Mouse (Mus musculus): Measurements from ENCODE around the gene B3galt4. TPM values are rescaled to one million over a fixed set of nuclear protein-coding genes. Genes with fewer than 3 reads are reported as not detected.

B3galt4 gene
- polyA plus RNA-seq, 1 experiment from 2014 or later: 2.5 TPM

DNA sequence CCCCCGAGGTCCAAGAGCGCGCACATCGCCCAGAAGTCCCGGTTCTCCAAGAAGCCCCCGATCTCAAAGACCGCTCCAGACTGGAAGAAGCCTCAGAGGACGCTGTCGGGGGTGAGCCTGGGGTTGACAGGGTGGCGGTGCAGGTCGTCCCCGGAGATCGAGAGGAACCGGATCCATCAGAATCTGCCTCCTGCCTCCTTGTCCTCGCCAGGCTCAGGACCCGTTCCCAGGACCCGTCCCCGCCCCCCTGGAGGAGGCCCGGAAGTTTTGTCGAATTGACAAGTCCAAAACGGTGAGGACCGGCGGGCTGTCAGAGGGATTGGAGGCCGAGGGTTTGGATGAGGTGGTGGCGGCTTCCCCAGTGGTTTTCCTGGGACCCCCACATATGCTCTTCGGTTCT, 10.3 kb downstream of the B3galt4 start:
- Histone ChIP-seq H3K27ac (replicated peaks) (no peak overlapping the region), H3K4me3 (replicated peaks) (peak overlapping the region; percentile 89), H3K27me3 (no peaks in the 10 kb centered on the region), H3K36me3 (replicated peaks) (peaks cover 50% of the 10 kb centered on the region), H3K4me1 (replicated peaks) (peaks cover 31% of the 10 kb centered on the region), H3K4me2 (peak overlapping the region; percentile 98), H3K9ac (peak overlapping the region; percentile 81), H3K9me3 (replicated peaks) (no peaks in the 10 kb centered on the region)
- ATAC-seq (ENCODE audit: insufficient read depth): no peak
- WGBS (ENCODE audit: insufficient replicate concordance): under 1% methylated on average over 26 of the region's 26 CpGs

DNA sequence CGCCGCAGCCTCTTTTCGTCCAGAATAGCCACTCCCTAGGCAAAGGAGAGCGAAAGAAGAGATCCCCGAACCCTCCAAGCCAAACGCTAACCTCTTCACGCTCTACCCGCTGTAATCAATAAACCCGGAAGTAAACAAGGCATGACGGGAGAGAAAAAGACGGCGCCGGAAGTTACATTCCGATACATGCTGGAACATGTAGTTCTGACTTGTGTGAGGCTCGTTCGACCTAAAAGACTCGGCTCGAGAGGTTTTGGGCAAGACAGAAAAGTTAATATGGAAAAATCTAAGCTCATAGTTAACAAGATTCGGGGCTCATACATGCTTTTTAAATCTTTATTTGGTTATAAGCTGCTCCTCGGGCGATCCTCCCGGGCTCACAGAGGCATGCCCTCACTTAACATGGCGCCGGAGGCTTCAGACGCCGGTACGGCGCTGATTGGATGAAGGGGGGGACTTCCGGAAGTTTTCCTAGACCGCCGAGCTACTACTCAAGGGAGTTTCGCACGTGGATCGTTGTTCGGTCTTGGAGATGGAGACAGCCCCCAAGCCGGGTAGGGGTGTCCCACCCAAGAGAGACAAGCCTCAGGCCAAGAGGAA, 11.0 kb downstream of the B3galt4 start, which contains the start of the genes Pfdn6 and Wdr46:
Pfdn6 (minus strand) TSS at position 138 of the 600 bp plus-strand sequence.
Wdr46 (plus strand) TSS at position 455 of the 600 bp plus-strand sequence.
- Histone ChIP-seq H3K27me3 (no peaks in the 10 kb centered on the region), H3K4me3 (replicated peaks) (peak within 1 kb of the TSS; percentile 89), H3K4me1 (replicated peaks) (peaks cover 31% of the 10 kb centered on the region), H3K9ac (peak within 1 kb of the TSS; percentile 81), H3K4me2 (peak within 1 kb of the TSS; percentile 98), H3K9me3 (replicated peaks) (no peaks in the 10 kb centered on the region), H3K27ac (replicated peaks) (peak within 1 kb of the TSS; percentile 82), H3K36me3 (replicated peaks) (peaks cover 50% of the 10 kb centered on the region)
- WGBS (ENCODE audit: insufficient replicate concordance): under 1% methylated on average over 36 of the region's 36 CpGs
- ATAC-seq (ENCODE audit: insufficient read depth): peak; percentile 88

DNA sequence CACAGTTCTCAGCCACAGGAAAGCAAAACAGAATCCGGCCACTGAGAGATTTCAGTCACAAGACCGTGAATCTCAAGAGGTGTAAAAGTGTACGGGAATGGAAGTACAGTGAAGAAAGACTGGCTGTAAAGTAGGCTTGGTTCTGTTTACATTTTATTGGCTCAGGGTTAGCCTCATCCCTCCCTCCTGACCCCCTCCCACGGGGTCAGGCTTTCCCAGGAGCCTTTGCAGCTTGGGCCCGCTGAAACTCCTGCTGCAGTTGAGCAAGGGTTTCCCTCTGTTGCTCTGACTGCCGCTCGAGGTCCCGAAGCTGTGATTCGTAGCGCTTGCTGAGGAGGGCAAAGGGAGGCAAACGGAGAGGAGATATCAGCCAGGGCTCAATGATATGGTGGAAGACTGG, 12.5 kb downstream of the B3galt4 start:
- 73% methylated on average over 11 of the region's 11 CpGs for WGBS (ENCODE audit: insufficient replicate concordance)
- Histone ChIP-seq H3K36me3 (replicated peaks) (peaks cover 47% of the 10 kb centered on the region), H3K4me2 (peak overlapping the region; percentile 98), H3K4me1 (replicated peaks) (peaks cover 31% of the 10 kb centered on the region), H3K27ac (replicated peaks) (no peak overlapping the region), H3K9ac (peak overlapping the region; percentile 81; the same call in 1 of the 2 replicates), H3K4me3 (replicated peaks) (peak overlapping the region; percentile 89), H3K9me3 (replicated peaks) (no peaks in the 10 kb centered on the region), H3K27me3 (no peaks in the 10 kb centered on the region)
- no peak for ATAC-seq (ENCODE audit: insufficient read depth)

DNA sequence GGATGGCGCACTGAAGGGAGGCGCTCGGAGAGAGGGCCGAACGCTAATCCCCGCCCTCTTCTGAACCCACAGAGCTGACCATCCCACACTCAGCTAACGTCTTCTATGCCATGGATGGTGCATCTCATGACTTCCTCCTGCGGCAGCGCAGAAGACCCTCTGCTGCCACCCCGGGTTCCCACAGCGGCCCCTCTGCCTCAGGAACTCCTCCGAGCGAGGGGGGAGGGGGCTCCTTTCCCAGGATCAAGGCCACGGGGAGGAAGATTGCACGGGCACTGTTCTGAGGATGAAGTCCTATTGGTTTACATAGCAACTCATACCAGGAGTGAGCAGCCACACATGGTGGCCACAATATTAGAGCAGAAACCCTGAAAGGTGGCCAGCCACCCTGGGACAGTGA, 14.3 kb downstream of the B3galt4 start:
- Histone ChIP-seq H3K27me3 (no peaks in the 10 kb centered on the region), H3K36me3 (replicated peaks) (peaks cover 54% of the 10 kb centered on the region), H3K9me3 (replicated peaks) (no peaks in the 10 kb centered on the region), H3K4me2 (no peak overlapping the region), H3K4me3 (replicated peaks) (no peak overlapping the region), H3K9ac (no peak overlapping the region), H3K4me1 (replicated peaks) (peaks cover 38% of the 10 kb centered on the region), H3K27ac (replicated peaks) (no peak overlapping the region)
- 82% methylated on average over 15 of the region's 15 CpGs for WGBS (ENCODE audit: insufficient replicate concordance)
- no peak for ATAC-seq (ENCODE audit: insufficient read depth)

DNA sequence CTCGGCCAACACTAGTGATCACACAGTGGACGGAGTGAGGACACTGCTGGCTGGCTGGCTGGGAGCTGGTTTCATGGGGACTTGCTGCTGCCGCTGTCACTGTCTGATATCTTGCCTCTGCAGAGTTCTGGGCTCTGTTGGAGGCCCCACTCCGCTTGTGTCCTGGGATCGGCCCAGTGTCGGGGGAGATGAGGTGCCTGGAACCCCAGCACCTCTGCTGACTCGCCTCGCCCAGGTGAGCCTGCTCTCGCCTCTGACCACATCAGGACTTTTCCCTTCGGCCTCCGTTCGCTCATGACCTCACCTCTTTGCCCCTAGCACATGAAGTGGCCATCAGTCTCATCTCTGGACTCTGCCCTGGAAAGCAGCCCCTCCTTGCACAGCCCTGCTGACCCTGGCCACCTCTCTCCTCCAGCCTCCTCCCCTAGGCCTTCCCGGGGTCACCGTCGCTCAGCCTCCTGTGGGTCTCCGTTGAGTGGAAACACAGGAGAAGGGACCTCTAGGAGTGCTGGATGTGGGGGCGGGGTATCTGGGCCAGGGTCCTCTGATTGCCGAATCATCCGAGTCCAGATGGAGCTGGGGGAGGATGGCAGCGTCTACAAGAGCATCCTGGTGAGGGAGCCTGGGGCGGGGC, 15.7 kb downstream of the B3galt4 start:
- ATAC-seq (ENCODE audit: insufficient read depth): no peak
- 80% methylated on average over 21 of the region's 21 CpGs for WGBS (ENCODE audit: insufficient replicate concordance)
- no peaks in the 10 kb centered on the region for H3K27me3 ChIP-seq
- no peak overlapping the region for H3K9ac ChIP-seq
- no peak overlapping the region for H3K4me2 ChIP-seq
- no peaks in the 10 kb centered on the region for H3K9me3 ChIP-seq (replicated peaks)
- H3K27ac ChIP-seq (replicated peaks): no peak overlapping the region
- H3K4me1 ChIP-seq (replicated peaks): peaks cover 39% of the 10 kb centered on the region
- peaks cover 56% of the 10 kb centered on the region for H3K36me3 ChIP-seq (replicated peaks)
- H3K4me3 ChIP-seq (replicated peaks): no peak overlapping the region

DNA sequence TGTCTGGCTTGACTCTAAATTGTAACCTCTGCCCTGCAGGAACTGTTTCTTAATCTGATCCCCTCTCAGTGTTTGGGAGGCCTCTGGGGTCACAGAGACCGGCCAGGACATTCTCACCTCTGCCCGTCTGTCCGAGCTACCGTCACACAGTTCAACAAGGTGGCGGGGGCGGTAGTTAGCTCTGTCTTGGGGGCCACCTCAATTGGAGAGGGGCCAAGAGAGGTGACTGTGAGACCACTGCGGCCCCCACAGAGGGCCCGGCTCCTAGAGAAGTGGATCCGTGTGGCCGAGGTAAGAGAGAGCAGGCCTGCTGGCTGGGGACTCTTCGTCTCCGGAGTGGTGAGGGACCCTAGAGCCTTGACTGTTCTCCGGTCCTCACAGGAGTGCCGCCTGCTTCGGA, 18.3 kb downstream of the B3galt4 start:
- no peaks in the 10 kb centered on the region for H3K9me3 ChIP-seq (replicated peaks)
- H3K4me2 ChIP-seq: no peak overlapping the region
- H3K27ac ChIP-seq (replicated peaks): no peak overlapping the region
- peaks cover 47% of the 10 kb centered on the region for H3K4me1 ChIP-seq (replicated peaks)
- ATAC-seq (ENCODE audit: insufficient read depth): no peak
- H3K9ac ChIP-seq: no peak overlapping the region
- WGBS (ENCODE audit: insufficient replicate concordance): 83% methylated on average over 15 of the region's 15 CpGs
- H3K36me3 ChIP-seq (replicated peaks): peaks cover 51% of the 10 kb centered on the region
- H3K4me3 ChIP-seq (replicated peaks): no peak overlapping the region
- no peaks in the 10 kb centered on the region for H3K27me3 ChIP-seq

DNA sequence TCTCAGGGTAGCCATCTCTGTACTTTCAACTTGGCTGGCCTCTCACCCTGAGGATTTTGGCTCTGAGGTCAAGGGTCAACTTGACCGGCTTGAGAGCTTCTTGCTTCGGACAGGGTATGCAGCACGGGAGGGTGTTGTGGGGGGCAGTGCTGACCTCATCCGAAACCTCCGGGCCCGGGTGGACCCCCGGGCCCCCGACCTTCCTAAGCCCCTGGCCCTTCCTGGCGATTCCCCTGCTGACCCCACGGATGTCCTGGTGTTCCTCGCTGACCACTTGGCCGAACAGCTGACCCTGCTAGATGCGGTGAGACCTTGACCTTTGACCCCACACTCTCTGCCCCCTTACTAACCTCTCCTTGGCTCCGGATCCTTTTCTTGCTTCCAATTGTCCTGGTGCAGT, 18.8 kb downstream of the B3galt4 start:
- no peaks in the 10 kb centered on the region for H3K9me3 ChIP-seq (replicated peaks)
- H3K27me3 ChIP-seq: no peaks in the 10 kb centered on the region
- no peak overlapping the region for H3K9ac ChIP-seq
- no peak for ATAC-seq (ENCODE audit: insufficient read depth)
- no peak overlapping the region for H3K4me3 ChIP-seq (replicated peaks)
- H3K4me1 ChIP-seq (replicated peaks): peaks cover 52% of the 10 kb centered on the region
- H3K36me3 ChIP-seq (replicated peaks): peaks cover 53% of the 10 kb centered on the region
- H3K27ac ChIP-seq (replicated peaks): no peak overlapping the region
- WGBS (ENCODE audit: insufficient replicate concordance): 83% methylated on average over 14 of the region's 14 CpGs
- no peak overlapping the region for H3K4me2 ChIP-seq

DNA sequence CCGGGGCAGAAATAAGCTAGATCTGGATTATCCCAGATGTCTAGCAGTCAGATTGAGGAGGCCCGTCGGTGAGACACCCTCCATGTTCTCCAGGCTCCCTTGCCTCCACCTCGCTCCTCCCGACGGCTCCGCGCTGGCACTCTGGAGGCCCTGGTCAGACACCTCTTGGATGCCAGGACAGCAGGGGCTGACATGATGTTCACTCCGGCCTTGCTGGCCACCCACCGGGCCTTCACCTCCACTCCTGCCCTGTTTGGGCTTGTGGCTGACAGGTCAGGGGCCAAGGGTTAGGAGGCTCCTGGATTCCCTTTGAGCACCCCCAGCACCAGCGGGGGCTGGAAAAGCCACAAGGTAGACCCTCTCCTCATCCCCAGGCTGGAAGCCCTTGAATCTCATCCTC, 19.3 kb downstream of the B3galt4 start:
- no peak overlapping the region for H3K9ac ChIP-seq
- H3K36me3 ChIP-seq (replicated peaks): peaks cover 51% of the 10 kb centered on the region
- no peaks in the 10 kb centered on the region for H3K9me3 ChIP-seq (replicated peaks)
- no peak for ATAC-seq (ENCODE audit: insufficient read depth)
- 89% methylated on average over 11 of the region's 11 CpGs for WGBS (ENCODE audit: insufficient replicate concordance)
- peak overlapping the region; percentile 13; the same call in 1 of the 2 replicates for H3K4me2 ChIP-seq
- H3K27ac ChIP-seq (replicated peaks): no peak overlapping the region
- no peaks in the 10 kb centered on the region for H3K27me3 ChIP-seq
- H3K4me1 ChIP-seq (replicated peaks): peaks cover 55% of the 10 kb centered on the region
- H3K4me3 ChIP-seq (replicated peaks): no peak overlapping the region

DNA sequence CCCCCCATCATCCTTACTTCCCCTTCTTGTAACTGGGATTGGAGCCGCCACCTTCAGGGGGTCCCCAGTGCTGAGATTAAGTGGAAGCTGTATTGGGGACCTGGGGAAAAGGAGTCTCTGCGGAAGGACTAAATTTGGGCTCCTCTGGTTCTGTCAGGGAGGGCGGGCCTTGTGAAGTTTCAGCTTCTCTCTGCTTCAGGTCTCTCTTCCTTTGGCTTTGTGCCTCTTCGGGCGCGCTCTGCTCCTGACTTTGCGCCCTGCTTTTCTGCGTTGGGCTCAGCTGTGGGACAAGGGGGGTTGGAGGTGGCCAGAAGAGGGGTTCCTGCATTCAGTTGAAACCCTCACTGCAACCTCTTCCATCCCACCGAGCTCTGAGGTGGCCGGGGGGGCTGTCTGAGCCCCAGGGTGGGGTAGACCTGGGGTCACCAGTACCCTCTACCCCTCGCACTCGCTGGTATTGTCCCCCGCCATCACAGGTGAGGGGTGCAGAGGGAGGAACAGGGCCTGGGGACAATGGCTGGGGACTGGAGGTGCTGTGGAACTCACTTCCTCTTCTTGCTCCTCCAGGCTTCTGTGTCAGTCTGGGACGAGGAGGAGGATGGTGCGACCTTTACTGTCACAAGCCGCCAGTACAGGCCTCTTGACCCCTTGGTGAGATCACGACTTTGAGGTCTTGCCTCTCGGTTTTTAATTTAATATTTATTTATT, 20.0 kb downstream of the B3galt4 start:
- H3K27ac ChIP-seq (replicated peaks): peak overlapping the region; percentile 53; the same call in 1 of the 2 replicates
- no peaks in the 10 kb centered on the region for H3K27me3 ChIP-seq
- H3K9me3 ChIP-seq (replicated peaks): no peaks in the 10 kb centered on the region
- ATAC-seq (ENCODE audit: insufficient read depth): no peak
- peaks cover 53% of the 10 kb centered on the region for H3K36me3 ChIP-seq (replicated peaks)
- peak overlapping the region; percentile 75 for H3K4me3 ChIP-seq (replicated peaks)
- 40% methylated on average over 18 of the region's 18 CpGs for WGBS (ENCODE audit: insufficient replicate concordance)
- H3K4me2 ChIP-seq: peak overlapping the region; percentile 99
- H3K9ac ChIP-seq: peak overlapping the region; percentile 86; the same call in 1 of the 2 replicates
- peaks cover 55% of the 10 kb centered on the region for H3K4me1 ChIP-seq (replicated peaks)

DNA sequence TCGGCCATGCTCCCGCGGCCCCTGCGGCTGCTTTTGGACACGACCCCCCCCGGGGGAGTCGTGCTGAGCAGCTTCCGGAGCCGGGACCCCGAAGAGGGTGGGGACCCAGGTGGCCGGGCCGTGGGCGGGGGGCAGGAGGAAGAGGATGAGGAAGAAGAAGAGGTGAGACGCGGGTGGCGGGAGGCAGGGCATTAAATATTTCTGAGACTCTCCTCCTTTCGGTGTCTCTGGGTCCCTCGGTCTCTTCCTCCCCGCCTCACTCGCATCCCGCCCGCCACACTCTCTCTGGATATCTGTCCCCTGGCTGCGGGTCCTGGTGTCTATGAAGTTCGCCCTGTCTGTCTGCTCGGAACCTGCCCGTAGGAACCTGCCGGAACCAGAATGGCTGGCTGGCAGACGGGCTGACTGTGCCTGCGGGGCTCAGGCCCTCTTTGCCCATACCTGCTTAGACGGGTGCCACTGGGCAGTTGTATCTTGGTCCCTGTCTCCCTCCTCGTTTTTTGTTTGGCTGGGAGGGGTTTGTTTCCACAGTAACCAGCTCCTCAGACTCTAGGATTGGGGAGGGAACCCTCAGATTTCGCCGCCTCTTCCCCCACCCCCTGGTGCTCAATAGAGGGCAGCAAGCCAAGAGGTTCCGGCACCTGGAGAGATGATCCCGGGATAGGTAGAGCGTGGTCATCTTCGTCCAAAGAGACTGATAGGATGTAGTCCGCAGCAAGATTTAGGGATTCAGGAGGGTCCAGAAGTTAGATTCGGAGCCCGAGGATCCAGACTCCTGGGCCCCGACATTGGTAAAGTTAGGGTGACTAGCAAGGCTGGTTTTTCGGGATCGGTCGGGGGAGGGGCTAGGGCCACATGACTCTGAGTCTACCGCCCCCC, 20.8 kb downstream of the B3galt4 start:
- peak; percentile 6; the same call in 1 of the 2 replicates for ATAC-seq (ENCODE audit: insufficient read depth)
- Histone ChIP-seq H3K9ac (peak overlapping the region; percentile 86), H3K4me2 (peak overlapping the region; percentile 99), H3K36me3 (replicated peaks) (peaks cover 56% of the 10 kb centered on the region), H3K4me1 (replicated peaks) (peaks cover 61% of the 10 kb centered on the region), H3K9me3 (replicated peaks) (no peaks in the 10 kb centered on the region), H3K27me3 (no peaks in the 10 kb centered on the region), H3K27ac (replicated peaks) (peak overlapping the region; percentile 93), H3K4me3 (replicated peaks) (peak overlapping the region; percentile 75)
- 1% methylated on average over 45 of the region's 45 CpGs for WGBS (ENCODE audit: insufficient replicate concordance)

Measured in liver, embryonic 15.5 days (tissue).